Mouse (Mus musculus) embryonic stem cell, embryonic (primary cell): ENCODE measurements around the gene Psap.

Source experiments
- CTCF ChIA-PET, 4 experiments: fragments of 300-600 bp in 2 of 4; fragments of 350-600 bp in 2 of 4; sonication (Branson Sonifier 250); formaldehyde crosslinking; loops; one replicate each; lab custom pipeline; 2022; ENCODE audit warnings: inconsistent platforms in 2 of 4; lab: Charles Lee
- POLR2A ChIA-PET, 4 experiments: fragments of 300-600 bp in 2 of 4; fragments of 350-600 bp in 2 of 4; sonication (Branson Sonifier 250); formaldehyde crosslinking; loops; one replicate each; lab custom pipeline; 2022; ENCODE audit warnings: antibody characterized with exemption in 4 of 4, inconsistent platforms in 1 of 4; lab: Charles Lee

Gene Psap

GRCm38 (mm10) chr10:60290739-60291110 lies 13.3 kb downstream of the Psap start:
- POLR2A ChIA-PET, result interaction anchor here in 2 of 4 experiments (1.0 to 1.2 kb wide), 2 partner anchors 9 to 37 kb away, joined by 3 read pairs; no protein-coding TSS in a partner anchor

GRCm38 (mm10) chr10:60292209-60292608 lies 14.8 kb downstream of the Psap start:
- ChIA-PET POLR2A (interaction anchor here in 3 of 4 experiments (0.6 to 1.3 kb wide), 3 partner anchors 17 to 45 kb away, joined by 3 read pairs; no protein-coding TSS in a partner anchor), CTCF (interaction anchor here in 3 of 4 experiments (0.6 to 0.7 kb wide), 4 partner anchors 41 to 1294 kb away, joined by 3 to 8 read pairs (median 4); no protein-coding TSS in a partner anchor)

More at GRCm38 (mm10) chr10:60290739-60291110, 13.3 kb downstream of the Psap start:
- CTCF ChIA-PET, result interaction anchor here in 3 of 4 experiments (0.6 to 2.1 kb wide), 4 partner anchors 15 to 1095 kb away, joined by 4 to 7 read pairs (median 6); no protein-coding TSS in a partner anchor

- CTCF ChIA-PET, result interaction anchor here in 3 of 4 experiments (0.5 to 1.7 kb wide), 5 partner anchors 10 to 429 kb away, joined by 3 to 9 read pairs (median 3); no protein-coding TSS in a partner anchor
- POLR2A ChIA-PET, result interaction anchor here in 1 of 4 experiments (1.4 kb wide), 1 partner anchor 42 kb away, joined by 6 read pairs; no protein-coding TSS in a partner anchor
Measured at GRCm38 (mm10) chr10:60294621-60295020, 17.2 kb downstream of the Psap start.

GRCm38 (mm10) chr10:60295356-60295755 lies 17.9 kb downstream of the Psap start:
- POLR2A ChIA-PET, result interaction anchor here in 1 of 4 experiments (0.8 to 1.4 kb wide), 2 partner anchors 43 to 49 kb away, joined by 3 to 6 read pairs; no protein-coding TSS in a partner anchor
- CTCF ChIA-PET, result interaction anchor here in 2 of 4 experiments (0.9 to 1.7 kb wide), 2 partner anchors 10 to 104 kb away, joined by 3 to 9 read pairs; no protein-coding TSS in a partner anchor

GRCm38 (mm10) chr10:60296027-60296426 lies 18.6 kb downstream of the Psap start:
- POLR2A ChIA-PET, result interaction anchor here in 2 of 4 experiments (0.6 to 1.3 kb wide), 5 partner anchors 11 to 442 kb away, joined by 3 to 4 read pairs (median 3); no protein-coding TSS in a partner anchor
- CTCF ChIA-PET, result interaction anchor here in 2 of 4 experiments (0.6 to 0.9 kb wide), 2 partner anchors 28 to 50 kb away, joined by 3 to 8 read pairs; no protein-coding TSS in a partner anchor

GRCm38 (mm10) chr10:60299636-60300035 lies 22.2 kb downstream of the Psap start:
- CTCF ChIA-PET, result interaction anchor here in 3 of 4 experiments (0.6 to 1.1 kb wide), 5 partner anchors 9 to 453 kb away, joined by 3 to 6 read pairs (median 3); partner anchors contain the start of gene Slc29a3 (in 1 of the 3)
- POLR2A ChIA-PET, result interaction anchor here in 2 of 4 experiments (0.7 to 2.4 kb wide), 11 partner anchors 10 to 254 kb away, joined by 3 to 14 read pairs (median 3); partner anchors contain the start of genes Psap (in 1 of the 2) and Vsir (in 1 of the 2)

GRCm38 (mm10) chr10:60303419-60303818 lies 26.0 kb downstream of the Psap start:
- ChIA-PET POLR2A (interaction anchor here in 2 of 4 experiments (0.5 to 1.7 kb wide), 3 partner anchors 39 to 57 kb away, joined by 3 read pairs; no protein-coding TSS in a partner anchor), CTCF (interaction anchor here in 2 of 4 experiments (0.8 to 1.0 kb wide), 2 partner anchors 138 to 156 kb away, joined by 3 read pairs; no protein-coding TSS in a partner anchor)

- POLR2A ChIA-PET, result interaction anchor here in 3 of 4 experiments (0.5 to 1.4 kb wide), 8 partner anchors 19 to 1012 kb away, joined by 3 to 4 read pairs (median 3); partner anchors contain the start of genes Slc29a3 (in 1 of the 3) and Vsir (in 1 of the 3)
- CTCF ChIA-PET, result interaction anchor here (0.5 to 2.5 kb wide), 82 partner anchors 9 to 1141 kb away, joined by 3 to 17 read pairs (median 4); partner anchors contain the start of genes Slc29a3 (in 3 of the 4) and Vsir (in 3 of the 4)
Measured at GRCm38 (mm10) chr10:60304854-60305628, 27.6 kb downstream of the Psap start.

GRCm38 (mm10) chr10:60310629-60311028 lies 33.2 kb downstream of the Psap start:
- ChIA-PET POLR2A (no interaction called here), CTCF (no interaction called here)

- POLR2A ChIA-PET, result no interaction called here
- CTCF ChIA-PET, result interaction anchor here in 2 of 4 experiments (0.6 kb wide), 2 partner anchors 8 to 425 kb away, joined by 3 to 10 read pairs; no protein-coding TSS in a partner anchor
Measured at GRCm38 (mm10) chr10:60313606-60314005, 36.2 kb downstream of the Psap start.

- ChIA-PET CTCF (no interaction called here), POLR2A (no interaction called here)
Measured at GRCm38 (mm10) chr10:60316166-60316565, 38.7 kb downstream of the Psap start.

GRCm38 (mm10) chr10:60328963-60329650 lies 51.7 kb downstream of the Psap start:
- ChIA-PET CTCF (no interaction called here), POLR2A (no interaction called here)

- POLR2A ChIA-PET, result interaction anchor here in 1 of 4 experiments (0.6 kb wide), 1 partner anchor 1202 kb away, joined by 4 read pairs; no protein-coding TSS in a partner anchor
- CTCF ChIA-PET, result interaction anchor here in 1 of 4 experiments (0.9 kb wide), 1 partner anchor 17 kb away, joined by 3 read pairs; no protein-coding TSS in a partner anchor
Measured at GRCm38 (mm10) chr10:60334583-60334982, 57.2 kb downstream of the Psap start.

- POLR2A ChIA-PET, result interaction anchor here in 1 of 4 experiments (0.6 kb wide), 1 partner anchor 1202 kb away, joined by 4 read pairs; no protein-coding TSS in a partner anchor
- CTCF ChIA-PET, result interaction anchor here in 1 of 4 experiments (0.6 kb wide), 1 partner anchor 194 kb away, joined by 3 read pairs; no protein-coding TSS in a partner anchor
Measured at GRCm38 (mm10) chr10:60335021-60335420, 57.6 kb downstream of the Psap start.

- POLR2A ChIA-PET, result interaction anchor here in 2 of 4 experiments (1.0 to 1.2 kb wide), 2 partner anchors 11 kb away, joined by 3 to 4 read pairs; no protein-coding TSS in a partner anchor
- CTCF ChIA-PET, result interaction anchor here in 3 of 4 experiments (1.1 to 1.3 kb wide), 3 partner anchors 36 to 411 kb away, joined by 3 to 5 read pairs (median 4); partner anchors contain the start of gene Slc29a3 (in 1 of the 3)
Measured at GRCm38 (mm10) chr10:60341528-60341927, 64.1 kb downstream of the Psap start.

GRCm38 (mm10) chr10:60344111-60344510 lies 66.7 kb downstream of the Psap start:
- ChIA-PET POLR2A (interaction anchor here in 1 of 4 experiments (0.9 to 1.2 kb wide), 2 partner anchors 37 to 41 kb away, joined by 3 read pairs; no protein-coding TSS in a partner anchor), CTCF (no interaction called here)

- ChIA-PET POLR2A (interaction anchor here in 2 of 4 experiments (0.7 to 1.4 kb wide), 6 partner anchors 14 to 89 kb away, joined by 3 to 4 read pairs (median 3); no protein-coding TSS in a partner anchor), CTCF (interaction anchor here (0.6 to 2.3 kb wide), 18 partner anchors 11 to 898 kb away, joined by 3 to 10 read pairs (median 5); partner anchors contain the start of gene Slc29a3 (in 1 of the 4))
Measured at GRCm38 (mm10) chr10:60346056-60346455, 68.6 kb downstream of the Psap start.
